Mouse (Mus musculus): ENCODE results near the gene Lpp.

Gene Lpp

DNA sequence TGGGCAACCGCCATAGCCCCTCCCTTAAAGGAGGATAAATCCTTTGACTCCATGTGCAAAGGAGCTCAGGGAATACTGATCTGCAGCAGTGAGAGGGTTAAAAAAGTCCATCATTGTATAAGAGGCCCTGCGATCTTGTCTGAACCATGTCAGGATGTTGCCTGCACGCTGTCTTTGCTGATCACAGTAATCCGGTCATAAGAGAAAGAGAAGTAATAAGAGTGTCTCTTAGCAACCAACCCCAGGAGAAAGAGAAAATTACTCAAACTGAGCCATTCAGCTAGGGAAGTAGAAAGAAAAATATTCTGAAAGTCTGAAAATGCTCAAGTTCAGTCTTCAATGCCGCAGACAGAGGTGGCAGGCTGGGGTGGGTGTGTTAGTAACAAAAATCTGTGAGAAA is 231.0 kb downstream of the Lpp start:
- DNase-seq (ENCODE audit: low spot score in 2 of 2): peak in 1 of 2 experiments; percentile 35

DNA sequence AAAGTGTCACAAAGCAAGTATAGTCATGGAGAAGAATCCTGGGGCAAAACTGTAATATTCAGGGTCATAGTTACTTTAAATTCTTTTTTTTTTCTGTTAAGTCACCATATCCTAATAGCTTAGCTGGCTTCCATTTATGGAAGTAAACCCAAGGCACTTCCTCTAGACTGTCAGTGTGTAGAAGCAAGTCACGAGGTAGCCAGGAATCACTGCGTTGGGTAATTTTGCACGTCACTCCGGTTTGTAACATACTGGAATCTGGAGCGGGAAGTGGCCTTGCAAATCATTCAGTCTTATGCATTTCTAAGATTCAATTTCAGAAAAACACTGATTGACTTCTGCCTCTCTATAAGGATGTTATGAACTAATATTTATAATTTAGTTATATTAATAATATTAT is 232.3 kb downstream of the Lpp start:
- peak in 1 of 2 experiments; percentile 33 for DNase-seq (ENCODE audit: low spot score in 2 of 2)

DNA sequence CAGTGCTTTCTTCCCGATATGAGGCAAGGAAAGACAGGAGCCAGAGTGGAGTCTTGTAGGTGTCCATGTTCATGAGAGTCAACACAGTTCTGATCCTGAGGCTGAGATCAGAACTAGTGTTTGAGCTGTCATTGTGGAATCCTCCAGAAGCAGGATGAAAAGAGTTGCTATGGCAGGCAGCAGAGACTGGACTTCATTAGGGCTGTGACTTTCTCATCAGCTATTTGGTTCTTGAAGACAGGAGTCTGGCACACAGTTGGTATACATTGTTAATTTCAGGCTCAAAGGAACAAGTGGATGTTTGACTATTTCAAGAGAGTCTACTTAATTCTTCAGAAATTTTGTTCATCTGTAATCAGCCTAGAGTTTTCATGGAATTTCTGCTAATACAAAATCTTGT is 235.5 kb downstream of the Lpp start:
- DNase-seq (ENCODE audit: low spot score in 2 of 2): no peak

DNA sequence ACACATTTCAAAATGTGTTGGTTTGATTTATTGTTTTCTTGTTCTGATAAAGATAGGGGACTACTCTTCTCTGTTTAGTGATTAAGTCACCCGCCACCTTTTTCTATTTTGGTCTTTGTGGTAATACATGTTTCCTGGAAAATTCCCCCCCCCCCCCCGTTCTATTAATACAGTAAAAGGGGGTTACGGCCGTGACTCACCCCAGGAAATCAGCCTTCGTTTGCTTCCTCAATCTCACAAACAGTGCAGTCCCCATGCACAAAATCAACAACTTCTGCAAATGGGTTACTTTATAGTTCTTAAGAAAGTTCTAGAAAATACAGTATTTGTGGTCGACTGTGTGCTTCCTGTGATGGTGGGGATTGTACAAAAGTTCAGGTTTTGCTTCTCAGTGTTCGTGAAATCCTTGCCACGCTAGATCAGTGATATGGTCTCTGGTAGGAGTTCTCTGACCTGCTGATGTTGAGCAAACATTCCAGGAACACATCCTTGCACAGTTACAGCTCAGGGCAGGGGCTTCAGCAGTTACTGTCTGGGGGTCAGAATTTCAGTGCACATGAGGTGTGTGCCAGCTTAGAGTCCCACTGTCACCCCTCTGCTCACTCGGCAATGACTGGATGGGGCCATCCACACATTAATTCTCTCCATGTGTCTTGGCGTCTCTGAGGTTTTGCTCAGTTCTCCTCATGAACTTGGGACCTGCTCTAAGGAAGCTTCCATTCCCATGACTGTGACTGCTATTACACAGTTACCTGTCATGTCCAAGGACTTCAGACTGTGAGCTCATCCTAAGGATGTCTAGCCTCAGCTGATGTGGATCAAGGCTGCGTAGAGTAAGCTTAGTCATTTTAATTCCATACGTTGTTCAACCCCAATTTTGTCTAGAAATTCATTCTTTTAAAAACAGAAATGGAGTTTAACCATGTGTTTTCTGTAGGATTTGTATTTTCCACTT is 236.2 kb downstream of the Lpp start:
- peak in 1 of 2 experiments; percentile 61 for DNase-seq (ENCODE audit: low spot score in 2 of 2)

DNA sequence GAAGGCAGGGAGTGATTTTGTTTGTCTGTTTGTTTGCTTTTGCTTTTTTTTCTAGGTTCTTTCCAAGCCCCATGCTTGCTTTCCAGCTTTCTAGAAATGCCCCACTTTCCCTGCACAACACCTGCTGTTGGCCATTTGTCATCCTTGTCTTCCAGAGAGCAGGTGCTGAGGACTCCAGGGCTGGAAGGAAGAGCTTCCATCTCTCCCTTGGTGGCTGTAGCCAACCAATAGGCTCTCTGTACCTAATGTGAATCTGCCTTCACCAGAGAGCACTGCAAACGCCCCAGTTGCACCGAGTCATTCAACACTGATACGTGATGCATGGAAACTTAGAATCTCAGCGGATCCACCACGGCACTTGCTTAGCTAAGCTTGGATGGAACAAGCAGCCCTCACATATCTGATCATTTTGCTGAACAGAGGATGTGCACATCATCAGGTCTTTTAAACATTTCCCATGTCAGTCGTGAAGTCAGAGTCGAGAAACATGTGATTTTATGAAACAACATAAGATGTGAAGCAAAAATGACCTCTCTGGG is 242.1 kb downstream of the Lpp start:
- DNase-seq (ENCODE audit: low spot score in 2 of 2): no peak

DNA sequence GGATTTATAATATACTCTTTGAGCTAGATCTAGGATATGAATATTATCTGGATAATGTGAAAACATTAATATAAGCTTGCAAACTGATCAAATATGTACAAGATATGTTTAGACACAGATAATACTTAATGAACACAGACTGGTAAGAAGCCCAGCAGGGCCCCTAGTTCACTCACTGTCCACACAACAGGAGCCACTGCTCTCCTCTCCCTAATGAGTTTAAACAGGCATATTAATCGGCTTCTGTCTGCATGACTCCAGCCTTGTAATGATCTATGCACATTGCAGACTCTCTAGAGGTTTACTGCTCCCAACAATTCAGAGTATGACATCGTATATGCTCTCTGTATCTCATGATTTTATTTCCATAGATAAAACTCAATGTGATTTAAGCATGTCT is 243.6 kb downstream of the Lpp start:
- DNase-seq (ENCODE audit: low spot score in 2 of 2): no peak

DNA sequence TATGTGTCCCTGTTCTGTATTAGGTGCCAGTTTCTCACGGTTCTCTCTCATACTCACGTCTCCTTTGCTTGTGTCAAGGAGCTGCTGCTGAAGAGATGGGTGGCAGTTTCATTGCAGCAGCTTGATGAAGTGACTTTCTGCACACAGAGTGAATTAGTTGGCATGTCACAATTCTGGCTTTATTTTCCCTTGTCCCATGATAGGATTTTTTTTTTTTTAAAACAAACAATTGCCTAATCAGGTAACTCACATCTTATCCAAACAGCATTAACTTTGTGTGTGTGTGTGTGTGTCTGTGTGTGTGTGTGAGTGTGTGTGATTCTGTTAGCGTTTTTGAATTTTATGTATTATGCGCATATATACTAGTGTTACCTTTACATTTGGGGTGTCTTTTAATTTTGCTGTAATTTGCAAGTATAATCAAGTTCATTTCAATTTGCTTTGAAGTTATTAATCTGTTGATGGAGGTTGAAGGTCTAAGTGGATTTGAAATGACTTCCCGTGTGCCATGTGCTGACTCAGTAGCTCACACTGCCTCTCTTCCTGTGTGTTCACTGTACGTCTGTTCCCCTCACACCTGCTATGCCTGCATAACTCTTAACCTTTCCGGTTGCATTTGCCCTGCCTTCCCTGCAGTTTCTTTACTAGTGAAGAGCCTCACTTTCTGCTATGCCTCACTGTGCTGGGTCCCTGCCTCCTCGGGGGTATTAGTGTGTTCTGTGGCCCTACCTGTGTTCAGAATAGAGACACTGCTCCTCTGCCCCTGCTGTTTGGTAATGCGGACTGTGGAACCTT is 247.9 kb downstream of the Lpp start:
- no peak for DNase-seq (ENCODE audit: low spot score in 2 of 2)

DNA sequence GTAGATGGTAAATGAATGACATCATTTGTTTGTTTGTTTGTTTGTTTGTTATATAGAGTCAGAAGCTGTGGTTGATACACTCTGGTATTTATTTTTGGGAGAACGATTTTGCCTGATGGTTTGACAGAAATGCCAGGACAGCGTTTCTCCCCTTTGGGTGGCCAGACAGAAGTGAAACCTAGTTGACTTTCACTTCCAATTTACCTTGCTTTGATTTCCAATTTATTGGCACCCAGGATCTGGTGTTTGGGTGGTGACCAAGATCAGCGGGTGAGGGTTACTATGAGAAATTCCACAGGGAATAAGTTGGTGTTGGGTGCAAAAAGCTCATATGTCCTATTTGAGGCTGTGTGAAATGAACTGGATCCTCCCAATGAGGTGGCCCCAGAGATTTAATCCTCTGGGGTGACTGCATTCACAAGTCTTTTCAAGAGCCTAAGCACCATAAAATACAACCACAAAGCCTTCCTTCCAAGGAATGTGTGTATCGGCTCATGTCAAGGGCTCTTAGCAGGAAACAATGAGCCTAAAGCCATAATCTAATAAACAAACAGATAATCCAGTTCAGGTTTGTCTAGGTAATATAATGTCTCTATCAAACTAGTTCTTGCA is 249.8 kb downstream of the Lpp start:
- DNase-seq (ENCODE audit: low spot score in 2 of 2): no peak

DNA sequence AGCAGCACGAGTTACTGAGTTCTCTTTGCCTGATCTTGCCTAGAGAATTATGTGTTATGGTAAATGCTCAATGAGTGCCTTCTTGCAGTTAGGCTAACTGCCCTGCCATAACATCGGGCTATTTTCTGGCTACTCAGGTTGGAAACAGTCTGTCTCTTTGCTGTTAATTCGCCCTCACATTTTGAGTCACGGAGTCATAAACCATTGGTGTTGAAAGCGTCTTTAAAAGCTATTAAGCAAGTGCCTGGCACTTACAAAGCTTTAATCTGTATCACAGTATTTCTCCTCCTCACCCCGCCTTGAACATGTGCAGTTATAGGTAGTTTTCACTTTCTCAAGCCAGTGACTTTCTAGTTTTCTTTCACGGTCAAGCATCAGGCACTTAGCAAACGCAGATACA is 250.8 kb downstream of the Lpp start:
- no peak for DNase-seq (ENCODE audit: low spot score in 2 of 2)

DNA sequence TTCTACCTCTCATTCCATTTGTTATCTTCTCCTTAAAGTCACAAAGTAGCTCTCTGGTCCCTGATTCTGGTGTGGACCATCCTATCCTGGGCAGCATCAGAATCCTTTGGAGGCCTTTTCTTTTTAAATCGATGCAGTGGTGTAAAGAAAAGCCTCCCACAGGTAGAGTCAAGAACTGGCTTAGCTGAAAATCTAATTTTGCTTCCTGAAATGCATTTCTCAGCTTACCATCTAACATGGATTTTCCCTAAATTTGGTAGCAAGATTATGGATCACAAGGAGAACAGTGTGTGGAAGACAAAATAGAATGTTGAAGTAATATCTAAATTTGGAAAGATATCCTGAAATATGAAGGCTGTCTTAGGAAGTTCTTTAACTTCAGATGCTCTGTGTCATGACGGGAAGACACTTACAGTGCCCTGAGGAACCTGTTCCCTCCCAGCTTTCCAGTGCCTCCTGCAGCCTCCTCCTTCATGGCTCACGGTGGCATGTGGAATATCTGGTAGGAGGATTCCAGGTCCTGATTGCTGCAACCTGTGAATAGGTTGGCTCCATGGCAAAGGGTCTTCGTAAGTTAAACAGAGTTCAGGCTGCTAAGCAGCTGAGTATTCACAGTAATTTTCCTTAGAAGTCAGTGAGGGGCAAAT is 251.6 kb downstream of the Lpp start:
- DNase-seq (ENCODE audit: low spot score in 2 of 2): no peak

DNA sequence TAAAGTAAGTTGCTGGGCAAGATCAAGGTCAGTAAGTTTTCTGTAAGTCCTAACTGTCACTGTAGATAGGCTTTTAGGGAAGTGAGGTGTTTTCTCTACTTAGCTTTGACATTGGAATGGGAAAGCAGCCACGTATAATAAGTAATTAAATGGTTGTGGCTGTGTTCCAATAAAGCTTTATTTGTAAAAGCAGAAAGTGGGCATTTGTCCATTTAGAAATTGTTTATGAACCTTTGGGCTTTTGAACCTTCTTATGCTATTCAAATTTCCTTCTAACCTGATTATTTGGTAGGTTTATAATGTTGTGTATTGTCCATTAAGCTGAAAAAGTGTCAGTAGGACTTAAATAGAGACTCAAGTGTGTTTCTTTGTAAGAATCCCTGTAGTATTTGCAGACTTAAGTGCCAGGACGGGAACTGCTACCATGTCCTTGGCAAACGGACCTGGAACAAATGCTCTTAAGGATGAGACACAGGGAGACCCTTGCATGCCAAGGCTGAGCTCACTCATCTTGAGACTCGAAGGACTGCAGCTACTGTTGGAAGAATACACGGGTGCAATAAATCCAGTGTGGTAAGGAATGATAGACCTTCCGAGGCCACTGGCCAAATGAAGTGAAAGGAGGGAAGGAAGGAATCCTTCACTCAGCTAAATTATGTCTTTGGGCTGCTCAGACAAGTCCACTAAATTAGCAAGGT is 252.7 kb downstream of the Lpp start:
- no peak for DNase-seq (ENCODE audit: low spot score in 2 of 2)

DNA sequence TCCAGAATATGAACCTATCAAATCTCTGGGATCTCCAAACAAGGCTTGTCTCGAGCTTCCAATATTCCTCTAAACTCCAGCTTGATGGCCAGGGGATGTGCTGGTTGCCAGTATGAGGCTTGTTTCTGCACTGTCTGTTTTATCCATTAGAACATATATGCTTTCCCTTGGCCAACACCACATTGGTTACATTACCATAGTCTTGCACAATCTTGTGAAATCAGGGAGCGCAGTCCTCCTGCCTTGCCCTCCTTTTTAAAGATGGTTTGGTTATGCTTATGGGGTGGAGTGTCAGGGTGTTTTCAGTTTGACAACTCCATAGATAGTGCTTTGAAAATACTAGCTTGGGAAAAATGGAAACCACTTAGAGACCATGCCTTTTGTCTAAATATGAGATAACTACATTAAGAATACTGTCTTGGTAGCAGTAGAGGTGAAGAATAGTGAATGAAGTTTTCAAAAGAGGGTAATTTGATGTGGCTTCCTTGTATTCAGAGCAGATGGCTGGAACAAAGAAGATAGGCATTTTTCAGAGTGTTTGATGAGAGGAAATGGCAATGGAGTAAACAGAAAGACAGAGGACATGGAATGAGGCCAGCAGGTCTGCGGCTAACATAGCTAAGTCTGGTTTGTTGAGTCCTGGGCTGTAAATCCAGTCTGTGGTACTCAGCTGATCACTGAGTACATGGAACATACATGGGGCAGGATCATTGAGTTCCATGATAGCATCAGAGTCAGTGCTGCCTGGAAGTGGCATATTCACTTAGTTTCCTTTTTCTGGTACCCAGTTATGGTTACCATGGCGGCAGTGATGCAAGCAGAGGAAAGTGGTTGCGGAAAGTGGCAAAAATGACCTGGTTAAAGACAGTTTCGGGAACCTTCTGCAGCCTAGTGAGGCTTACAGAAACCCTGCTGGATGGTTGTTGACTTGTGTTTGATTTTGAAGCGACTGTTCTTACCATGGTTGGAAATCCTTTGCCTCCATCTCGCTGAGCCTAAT is 258.6 kb downstream of the Lpp start:
- DNase-seq (ENCODE audit: low spot score in 2 of 2): no peak

DNA sequence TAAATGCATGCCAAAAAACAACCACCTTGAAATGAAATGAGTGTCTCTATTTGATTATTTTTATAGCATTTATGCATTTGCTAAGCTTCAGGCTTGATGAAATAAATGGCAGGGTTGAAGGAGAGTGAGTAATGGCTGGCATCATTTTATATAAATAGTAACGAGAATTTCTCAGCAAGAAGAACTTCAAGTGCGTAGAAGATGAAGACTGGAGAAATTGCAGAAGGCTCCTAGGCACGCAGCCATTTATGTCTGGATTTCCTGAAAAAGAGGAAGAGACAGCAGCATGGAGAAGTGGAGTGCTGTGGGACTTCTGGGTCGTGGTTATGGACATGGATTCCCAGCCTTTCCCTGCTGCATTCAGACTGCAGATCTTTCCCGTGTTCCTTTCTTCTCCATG is 259.7 kb downstream of the Lpp start:
- DNase-seq (ENCODE audit: low spot score in 2 of 2): peak in 1 of 2 experiments; percentile 12

DNA sequence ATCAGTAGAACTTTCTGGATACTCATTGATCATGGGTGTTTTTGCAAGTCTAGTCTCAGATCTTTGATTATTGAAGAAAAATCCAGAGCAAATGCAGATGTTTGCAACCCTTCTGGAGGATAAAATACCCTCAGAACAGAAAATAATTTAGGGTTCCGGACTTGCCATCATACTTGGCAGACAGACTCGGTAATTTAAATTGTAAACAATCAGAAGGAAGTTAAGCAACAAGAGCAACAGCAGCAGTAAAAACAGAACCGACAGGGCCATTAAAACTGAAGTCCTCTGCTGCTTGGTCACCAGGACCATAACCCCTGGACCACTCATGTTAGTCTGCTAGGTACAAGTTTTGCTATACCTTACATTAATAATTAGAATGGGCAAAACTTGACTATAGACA is 261.8 kb downstream of the Lpp start:
- DNase-seq (ENCODE audit: low spot score in 2 of 2): no peak

DNA sequence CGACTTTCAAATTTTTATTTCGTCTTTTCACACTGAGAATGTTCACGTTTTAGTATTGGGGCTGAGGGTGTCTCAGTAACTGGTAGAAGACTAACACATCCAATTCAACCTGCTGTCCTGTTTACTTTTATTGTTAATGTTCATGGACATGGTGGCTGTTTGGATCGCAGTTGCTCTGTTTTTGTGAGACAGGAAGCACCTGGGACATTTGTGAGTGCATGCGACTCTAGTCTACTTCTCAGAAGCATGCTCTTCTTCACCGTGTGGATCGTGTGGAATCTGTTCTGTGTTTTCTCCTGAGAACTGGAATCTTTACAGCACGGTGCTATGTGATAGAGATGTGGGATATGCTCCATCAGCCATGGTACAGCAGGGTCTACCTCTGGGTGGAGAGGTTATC is 262.7 kb downstream of the Lpp start:
- no peak for DNase-seq (ENCODE audit: low spot score in 2 of 2)

DNA sequence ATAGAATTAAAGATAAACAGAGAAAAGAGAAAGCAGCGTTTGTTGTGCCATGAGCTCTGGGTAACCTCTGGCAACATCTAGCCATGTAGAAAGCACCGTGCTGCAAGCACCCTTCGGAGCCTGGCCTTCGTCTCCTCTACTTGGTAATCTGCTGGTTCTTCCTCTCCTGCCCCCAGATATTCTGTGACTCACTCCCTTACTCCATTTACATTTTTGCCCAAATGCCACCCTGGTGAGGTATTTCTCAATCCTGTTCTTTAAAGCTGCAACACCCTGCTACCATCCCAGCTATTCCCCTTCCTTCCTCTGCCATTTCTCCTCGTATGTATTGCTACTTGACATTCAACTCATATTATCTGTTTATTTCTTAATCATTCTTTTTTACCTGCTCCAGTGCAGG is 263.4 kb downstream of the Lpp start:
- DNase-seq (ENCODE audit: low spot score in 2 of 2): no peak

DNA sequence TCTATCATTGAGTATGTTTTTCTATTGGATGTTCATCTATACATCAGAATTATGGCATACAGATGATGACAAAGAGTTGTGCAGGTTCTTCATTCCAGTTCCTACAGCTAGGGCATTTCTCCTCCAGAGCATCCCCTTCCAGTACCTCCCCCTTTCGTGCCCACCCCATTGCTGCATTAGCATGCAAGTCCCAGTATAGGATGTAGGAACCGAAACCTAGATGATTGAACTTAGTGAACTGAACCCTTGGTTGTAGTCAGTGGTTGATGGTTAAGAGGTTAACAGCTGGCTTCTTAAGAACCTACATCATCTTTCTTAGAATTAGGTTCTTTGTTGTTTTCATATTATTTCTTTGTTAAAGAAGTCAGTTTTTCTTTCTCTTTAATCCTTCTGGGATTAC is 265.7 kb downstream of the Lpp start:
- no peak for DNase-seq (ENCODE audit: low spot score in 2 of 2)

DNA sequence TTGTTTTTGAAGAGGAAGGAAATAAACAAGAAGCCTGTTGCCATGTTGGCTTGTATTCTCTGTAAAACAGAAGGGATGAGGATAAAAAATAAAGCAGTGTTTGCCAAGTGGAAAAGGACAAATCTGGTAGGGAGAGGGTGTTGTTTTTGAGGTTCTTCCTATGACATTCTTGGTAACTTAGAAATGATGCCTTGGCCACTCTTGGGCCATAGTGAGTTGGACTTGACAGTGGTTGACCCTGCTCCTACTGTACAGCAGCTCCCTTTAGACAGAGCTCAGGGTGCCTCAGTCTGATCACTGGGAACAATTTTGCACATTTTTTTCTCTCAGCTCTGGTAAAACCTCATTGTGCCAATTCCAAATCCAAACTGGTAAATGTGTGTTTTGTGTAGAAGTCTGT is 270.8 kb downstream of the Lpp start:
- DNase-seq (ENCODE audit: low spot score in 2 of 2): no peak

DNA sequence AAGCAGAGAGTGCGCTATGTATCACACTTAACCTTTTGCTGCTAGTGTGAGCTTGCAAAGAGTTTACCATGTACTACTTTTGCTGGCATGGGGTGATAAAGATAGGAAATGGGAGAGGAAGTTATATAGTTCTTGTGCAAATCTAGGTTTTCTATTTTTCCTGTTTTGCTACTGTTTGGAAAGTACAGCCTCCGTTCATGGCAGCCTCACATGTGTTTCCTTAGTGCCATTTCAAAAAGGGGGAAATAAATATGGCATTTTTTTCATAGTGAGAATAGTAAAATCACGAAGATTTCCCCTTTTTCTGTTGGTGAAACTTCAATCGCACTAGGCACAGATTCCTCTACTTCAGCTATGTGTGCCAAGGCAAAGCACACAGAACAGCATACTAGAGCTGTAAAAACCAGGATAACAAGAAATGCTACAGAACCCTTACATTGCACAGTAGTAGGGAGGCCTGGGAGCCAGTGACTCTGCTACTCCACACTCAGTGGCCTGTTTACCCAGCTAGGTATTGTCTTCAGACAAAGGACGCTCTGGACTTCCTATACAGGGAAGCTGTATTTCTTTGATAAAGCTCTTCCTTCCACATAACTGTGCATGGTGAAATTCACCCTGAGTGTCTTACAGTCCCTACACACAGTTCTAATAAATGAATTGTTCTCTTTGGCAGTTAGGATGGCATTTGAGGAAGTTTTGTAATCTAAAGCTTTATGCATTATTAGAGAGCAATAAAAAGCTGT is 276.6 kb downstream of the Lpp start:
- peak in 1 of 2 experiments; percentile 12 for DNase-seq (ENCODE audit: low spot score in 2 of 2)

All from heart, adult 9 months (tissue).